Mouse (Mus musculus) heart, embryonic 13.5 days (tissue): ENCODE results near the gene Zfp46. TPM values are rescaled to one million over a fixed set of nuclear protein-coding genes. Genes with fewer than 3 reads are reported as not detected.

ENCODE experiments used
- ATAC-seq: fragments of 200-750 bp; cut with Nextera tagmentation; 2 replicates; pipeline ENCODE4 v1.8.0; 2017; ENCODE audit warnings: moderate TSS enrichment; ENCODE audit not compliant: insufficient number of reproducible peaks, low FRiP score, low TSS enrichment; ENCODE audit errors: extremely low read depth
- H3K27ac ChIP-seq: fragments of 300-500 bp; sonication (generic); replicated peaks from 2 replicates; pipeline ENCODE4 v1.5.1; 2015; ENCODE audit warnings: moderate library complexity, mild to moderate bottlenecking, inconsistent platforms
- H3K27me3 ChIP-seq: fragments of 300-500 bp; sonication (generic); replicated peaks from 2 replicates; pipeline ENCODE4 v1.6.1; 2015; ENCODE audit warnings: mild to moderate bottlenecking, inconsistent platforms
- H3K36me3 ChIP-seq: fragments of 300-500 bp; sonication (generic); 2 replicates; pipeline ENCODE4 v1.6.1; 2015; ENCODE audit warnings: mild to moderate bottlenecking, inconsistent platforms
- H3K4me1 ChIP-seq: fragments of 300-500 bp; sonication (generic); 2 replicates; pipeline ENCODE4 v1.6.1; 2015; ENCODE audit warnings: inconsistent platforms
- H3K4me2 ChIP-seq: fragments of 300-500 bp; sonication (generic); 2 replicates; pipeline ENCODE4 v1.6.1; 2015; ENCODE audit warnings: inconsistent platforms, mild to moderate bottlenecking, moderate library complexity
- H3K4me3 ChIP-seq: fragments of 300-500 bp; sonication (generic); 2 replicates; pipeline ENCODE4 v1.5.1; 2015; ENCODE audit warnings: moderate library complexity, mild to moderate bottlenecking, inconsistent platforms
- H3K9ac ChIP-seq: fragments of 300-500 bp; sonication (generic); 2 replicates; pipeline ENCODE4 v1.6.1; 2015; ENCODE audit warnings: inconsistent platforms, mild to moderate bottlenecking, moderate library complexity
- H3K9me3 ChIP-seq: fragments of 300-500 bp; sonication (generic); 2 replicates; pipeline ENCODE4 v1.6.1; 2016; ENCODE audit warnings: inconsistent platforms
- WGBS: fragments of 180-500 bp; shearing (Covaris S2); methylation state at CpG from one replicate; pipeline ENCODE4 v1.1.7; 2015; ENCODE audit warnings: mixed read lengths; 5-methylcytosine and 5-hydroxymethylcytosine counted together
- polyA plus RNA-seq: library from polyadenylated mRNA; unstranded; fragments of >200 nt; fragmentation: Nextera tagmentation; extraction: Ambion mirVana; gene quantifications from 2 replicates; pipeline ENCODE4 v1.2.1, GENCODE M21; 2015

The Zfp46 gene
- polyA plus RNA-seq, 1 experiment from 2014 or later = 18.3 TPM

- WGBS = 53% methylated on average over 66 of the region's 66 CpGs
- H3K36me3 ChIP-seq = peaks cover 85% of the 10 kb centered on the region
Measured at GRCm38 (mm10) chr4:136289918-136290780, 5.7 kb downstream of the Zfp46 start.

GRCm38 (mm10) chr4:136290781-136291595, 6.5 kb downstream of the Zfp46 start:
- H3K9me3 ChIP-seq = peaks cover 14% of the 10 kb centered on the region
- H3K36me3 ChIP-seq = peaks cover 88% of the 10 kb centered on the region
- no peaks in the 10 kb centered on the region for H3K27me3 ChIP-seq
- WGBS = 68% methylated on average over 39 of the region's 39 CpGs
- no peak overlapping the region for H3K4me2 ChIP-seq
- H3K9ac ChIP-seq = no peak overlapping the region
- H3K4me1 ChIP-seq = peaks cover 21% of the 10 kb centered on the region
- no peak overlapping the region for H3K27ac ChIP-seq
- H3K4me3 ChIP-seq = no peak overlapping the region
- ATAC-seq = no peak

More at GRCm38 (mm10) chr4:136289918-136290780, 5.7 kb downstream of the Zfp46 start:
- Histone ChIP-seq H3K4me2 (no peak overlapping the region), H3K4me3 (0 out of 2 replicates have a peak overlapping the region, but pooled peaks have one; percentile 1), H3K4me1 (peaks cover 19% of the 10 kb centered on the region), H3K27ac (no peak overlapping the region), H3K9ac (no peak overlapping the region), H3K27me3 (no peaks in the 10 kb centered on the region), H3K9me3 (peaks cover 14% of the 10 kb centered on the region)
- no peak for ATAC-seq

GRCm38 (mm10) chr4:136291692-136292091, 7.2 kb downstream of the Zfp46 start:
- no peak overlapping the region for H3K27ac ChIP-seq
- 81% methylated on average over 6 of the region's 6 CpGs for WGBS
- no peak overlapping the region for H3K4me3 ChIP-seq
- no peak overlapping the region for H3K9ac ChIP-seq
- H3K36me3 ChIP-seq = peaks cover 91% of the 10 kb centered on the region
- ATAC-seq = no peak
- no peak overlapping the region for H3K4me2 ChIP-seq
- H3K4me1 ChIP-seq = peaks cover 18% of the 10 kb centered on the region
- H3K27me3 ChIP-seq = no peaks in the 10 kb centered on the region
- peaks cover 14% of the 10 kb centered on the region for H3K9me3 ChIP-seq

- no peak overlapping the region for H3K27ac ChIP-seq
- H3K4me1 ChIP-seq = peaks cover 4% of the 10 kb centered on the region; the same call in 1 of the 2 replicates
- no peak for ATAC-seq
- no peak overlapping the region for H3K9ac ChIP-seq
- no peaks in the 10 kb centered on the region for H3K27me3 ChIP-seq
- 52% methylated on average over 7 of the region's 7 CpGs for whole genome bisulfite sequencing
- H3K4me3 ChIP-seq = no peak overlapping the region
- peaks cover 3% of the 10 kb centered on the region; the same call in 1 of the 2 replicates for H3K9me3 ChIP-seq
- no peak overlapping the region for H3K4me2 ChIP-seq
- peaks cover 48% of the 10 kb centered on the region for H3K36me3 ChIP-seq
Measured at GRCm38 (mm10) chr4:136295941-136296340, 11.5 kb downstream of the Zfp46 start.

- ATAC-seq = no peak
- H3K27me3 ChIP-seq = 0 out of 2 replicates have a peak, but pooled peaks cover 5% of the 10 kb centered on the region
- WGBS = 48% methylated on average over 4 of the region's 4 CpGs
- no peaks in the 10 kb centered on the region for H3K36me3 ChIP-seq
- H3K4me1 ChIP-seq = peaks cover 12% of the 10 kb centered on the region
- no peak overlapping the region for H3K27ac ChIP-seq
- H3K9ac ChIP-seq = no peak overlapping the region
- H3K9me3 ChIP-seq = peaks cover 3% of the 10 kb centered on the region; the same call in 1 of the 2 replicates
- no peak overlapping the region for H3K4me3 ChIP-seq
- H3K4me2 ChIP-seq = no peak overlapping the region
Measured at GRCm38 (mm10) chr4:136302462-136302861, 18.0 kb downstream of the Zfp46 start.

- no peak overlapping the region for H3K4me3 ChIP-seq
- no peak overlapping the region for H3K4me2 ChIP-seq
- peaks cover 14% of the 10 kb centered on the region for H3K4me1 ChIP-seq
- peaks cover 3% of the 10 kb centered on the region; the same call in 1 of the 2 replicates for H3K9me3 ChIP-seq
- ATAC-seq = no peak
- no peaks in the 10 kb centered on the region for H3K36me3 ChIP-seq
- 0 out of 2 replicates have a peak, but pooled peaks cover 7% of the 10 kb centered on the region for H3K27me3 ChIP-seq
- no peak overlapping the region for H3K9ac ChIP-seq
- H3K27ac ChIP-seq = 0 out of 2 replicates have a peak overlapping the region, but pooled peaks have one; percentile 0
- 17% methylated on average over 2 of the region's 2 CpGs for WGBS
Measured at GRCm38 (mm10) chr4:136304181-136304580, 19.7 kb downstream of the Zfp46 start.

- 0 out of 2 replicates have a peak, but pooled peaks cover 7% of the 10 kb centered on the region for H3K27me3 ChIP-seq
- no peaks in the 10 kb centered on the region for H3K36me3 ChIP-seq
- WGBS = 57% methylated on average over 2 of the region's 2 CpGs
- no peak overlapping the region for H3K27ac ChIP-seq
- peaks cover 31% of the 10 kb centered on the region for H3K4me1 ChIP-seq
- H3K4me3 ChIP-seq = no peak overlapping the region
- H3K9me3 ChIP-seq = no peaks in the 10 kb centered on the region
- H3K4me2 ChIP-seq = no peak overlapping the region
- no peak overlapping the region for H3K9ac ChIP-seq
- ATAC-seq = no peak
Measured at GRCm38 (mm10) chr4:136308355-136308754, 23.9 kb downstream of the Zfp46 start.

GRCm38 (mm10) chr4:136309780-136310179, 25.3 kb downstream of the Zfp46 start:
- Histone ChIP-seq H3K9ac (peak overlapping the region; percentile 87), H3K4me2 (peak overlapping the region; percentile 90), H3K27ac (peak overlapping the region; percentile 92), H3K36me3 (no peaks in the 10 kb centered on the region), H3K4me1 (peaks cover 39% of the 10 kb centered on the region), H3K9me3 (no peaks in the 10 kb centered on the region), H3K4me3 (peak overlapping the region; percentile 96), H3K27me3 (0 out of 2 replicates have a peak, but pooled peaks cover 7% of the 10 kb centered on the region)
- ATAC-seq = no peak
- 4% methylated on average over 11 of the region's 11 CpGs for WGBS

- Histone ChIP-seq H3K36me3 (no peaks in the 10 kb centered on the region), H3K4me3 (peak within 1 kb of the TSS; percentile 96), H3K4me2 (peak within 1 kb of the TSS; percentile 90), H3K4me1 (peaks cover 43% of the 10 kb centered on the region), H3K27ac (peak within 1 kb of the TSS; percentile 95), H3K9me3 (no peaks in the 10 kb centered on the region), H3K27me3 (0 out of 2 replicates have a peak, but pooled peaks cover 7% of the 10 kb centered on the region), H3K9ac (peak within 1 kb of the TSS; percentile 99)
- WGBS = under 1% methylated on average over 59 of the region's 65 CpGs
- peak; percentile 97 for ATAC-seq
Measured at GRCm38 (mm10) chr4:136310229-136311041, 26.0 kb downstream of the Zfp46 start, which contains the start of gene Hnrnpr. TSS of gene Hnrnpr (plus strand) at chr4:136310942.
